Comparison of ENCODE assay signal across 10 mouse cellular contexts in genomic region chr5:110142309-110142708, GRCm38 (mm10). TPM values are rescaled to one million over a fixed set of nuclear protein-coding genes. Genes with fewer than 3 reads are reported as not detected.
DNase-seq lines count a peak whose midpoint lies in the region; ATAC-seq lines count a peak whose summit lies in the region.
"Had no signal": no experiment of that assay in that cellular context is flagged by ENCODE, and none has a peak within 500 bp of the region (broad histone marks: within the 10 kb centered on the region; RNA-seq: fewer than 3 reads in every experiment).

No protein-coding gene starts in this region.

- DNase-seq in heart, adult 8-10 months (ENCODE audit: low spot score), result peak; percentile 6
- DNase-seq in heart, postnatal 36 days, result no peak
- DNase-seq in 3134 (ENCODE audit: extremely low read depth, insufficient read length, low spot score) (peak; percentile 35), adipocyte (ENCODE audit: low spot score) (peak; percentile 92)
- peak; percentile 46 for DNase-seq in lung, postnatal 10 days
- DNase-seq in embryo, embryonic 9.5 days (ENCODE audit: extremely low spot score), result no peak
- DNase-seq: cerebellum, adult 18-20 months; liver, embryonic 13.5 days; right cerebral cortex, postnatal 25 days had no signal

- intact Hi-C loops in heart, postnatal 36 days (cut with DNase I), result loop anchor here (5.0 kb wide), 1 partner anchor 540 kb away; no protein-coding TSS in a partner anchor

- no peak for ATAC-seq in activated CD4-positive, CD25-positive, alpha-beta regulatory T cell, adult 4 months

RNA-seq across cellular contexts. Expression of gene Chfr, which starts 6.7 kb away (rescaled TPM):
- total RNA-seq in heart, adult 8-10 months (2022), result 10 to 100 TPM; 11.4 to 13.4 (median 11.9) TPM
- 10 to 100 TPM; 13.2 to 13.8 TPM for total RNA-seq in heart, postnatal 36 days (2021)
- 10 to 100 TPM; 35.7 to 50.7 TPM for polyA plus RNA-seq in activated CD4-positive, CD25-positive, alpha-beta regulatory T cell, adult 4 months (2017; shearing (Covaris generic))

RNA-seq across cellular contexts. Expression of gene Zfp605, which starts 32.4 kb away (rescaled TPM):
- 1 to 10 TPM; 2.8 to 3.7 (median 3.3) TPM for total RNA-seq in heart, adult 8-10 months (2022)
- total RNA-seq in heart, postnatal 36 days (2021), result 1 to 10 TPM; 2.7 to 2.9 TPM
- polyA plus RNA-seq in activated CD4-positive, CD25-positive, alpha-beta regulatory T cell, adult 4 months (2017; shearing (Covaris generic)), result 1 to 10 TPM; 3.5 to 4.6 TPM

RNA-seq across cellular contexts. Expression of gene Golga3, which starts 34.2 kb away (rescaled TPM):
- total RNA-seq in heart, adult 8-10 months (2022), result 10 to 100 TPM; 51.0 to 56.3 (median 55.1) TPM
- total RNA-seq in heart, postnatal 36 days (2021), result 10 to 100 TPM; 49.4 to 50.0 TPM
- 10 to 100 TPM; 18.0 to 20.7 TPM for polyA plus RNA-seq in activated CD4-positive, CD25-positive, alpha-beta regulatory T cell, adult 4 months (2017; shearing (Covaris generic))

RNA-seq across cellular contexts. Expression of gene Gtpbp6, which starts 34.3 kb away (rescaled TPM):
- 10 to 100 TPM; 23.8 to 31.2 (median 29.1) TPM for total RNA-seq in heart, adult 8-10 months (2022)
- 10 to 100 TPM; 27.2 to 28.8 TPM for total RNA-seq in heart, postnatal 36 days (2021)
- 10 to 100 TPM; 11.6 to 11.7 TPM for polyA plus RNA-seq in activated CD4-positive, CD25-positive, alpha-beta regulatory T cell, adult 4 months (2017; shearing (Covaris generic))

RNA-seq across cellular contexts. Expression of gene Plcxd1, which starts 42.5 kb away (rescaled TPM):
- total RNA-seq in heart, adult 8-10 months (2022), result under 1 TPM in 1 of 4 experiments, not detected in 3; 0.09 TPM
- not detected for total RNA-seq in heart, postnatal 36 days (2021)
- polyA plus RNA-seq in activated CD4-positive, CD25-positive, alpha-beta regulatory T cell, adult 4 months (2017; shearing (Covaris generic)), result 1 to 10 TPM in 1 of 2 experiments, under 1 TPM in 1; 0.63 to 1.6 TPM

Comparison
In these comparisons a context has a peak if more than half of its experiments do, and no peak if none do; other contexts are left out.
1. DNase-seq: peak in heart, adult 8-10 months (single experiment), 3134 (single experiment), adipocyte (single experiment) and lung, postnatal 10 days (single experiment); none in heart, postnatal 36 days (0 of 2) and embryo, embryonic 9.5 days (single experiment).